Mouse (Mus musculus): Measurements from ENCODE around the gene 1500011B03Rik.

- TF ChIP-seq CTCF (IDR thresholded peaks at IDR 0.05; ENCODE audit: low read depth, low read length) (no peak), EP300 (IDR thresholded peaks at IDR 0.05; ENCODE audit: insufficient read depth, low read depth, low read length) (no peak), POLR2A (IDR thresholded peaks at IDR 0.05; ENCODE audit: insufficient read depth, low read length) (no peak)
Measured at GRCm38 (mm10) chr5:114799848-114800247, 23.4 kb downstream of the 1500011B03Rik start.

Measured in ES-Bruce4 (cell line).